Mouse (Mus musculus) midbrain, embryonic 15.5 days (tissue): ENCODE data around the gene Asna1. TPM values are rescaled to one million over a fixed set of nuclear protein-coding genes. Genes with fewer than 3 reads are reported as not detected.

Experiments
- microRNA-seq: library from miRNA; unstranded; fragments of <30 nt; microRNA quantifications from one replicate; pipeline ENCODE4, GENCODE M21; 2016
- polyA plus RNA-seq: library from polyadenylated mRNA; unstranded; fragments of >200 nt; fragmentation: Nextera tagmentation; extraction: Ambion mirVana; gene quantifications from 2 replicates; pipeline ENCODE4 v1.2.1, GENCODE M21; 2015

Asna1 gene
- polyA plus RNA-seq, 1 experiment from 2014 or later, result 146 TPM

Small RNA genes lying within 50 kb of the gene (microRNA-seq; reads per million reads assigned to microRNA genes)
- gene Mir7070, result 2.6 reads per million, percentile 11 among the genes with 10 or more reads in this experiment

Other genes with a start within 250 kb of the Asna1 start
- 48.6 and 54.0 TPM in 2 replicates for gene Nfix, start 224.9 kb downstream of the Asna1 start, polyA plus RNA-seq
- 12.3 and 13.4 TPM in 2 replicates for gene Dand5, start 202.5 kb downstream of the Asna1 start, polyA plus RNA-seq
- 35.5 and 36.1 TPM in 2 replicates for gene Gadd45gip1, start 193.8 kb downstream of the Asna1 start, polyA plus RNA-seq
- gene Rad23a, start 184.6 kb downstream of the Asna1 start, polyA plus RNA-seq, result 88.2 and 91.7 TPM in 2 replicates
- 669 and 673 TPM in 2 replicates for gene Calr, start 178.3 kb downstream of the Asna1 start, polyA plus RNA-seq
- 126 and 127 TPM in 2 replicates for gene Farsa, start 168.3 kb downstream of the Asna1 start, polyA plus RNA-seq
- gene Syce2, start 153.2 kb downstream of the Asna1 start, polyA plus RNA-seq, result 18.4 and 22.0 TPM in 2 replicates
- 36.1 and 37.1 TPM in 2 replicates for gene Gcdh, start 131.4 kb downstream of the Asna1 start, polyA plus RNA-seq
- gene Klf1, start 123.4 kb downstream of the Asna1 start, polyA plus RNA-seq, result 0.65 and 0.79 TPM in 2 replicates
- gene Dnase2a, start 116.7 kb downstream of the Asna1 start, polyA plus RNA-seq, result 7.1 and 7.6 TPM in 2 replicates
- 76.2 and 84.8 TPM in 2 replicates for gene Mast1, start 87.9 kb downstream of the Asna1 start, polyA plus RNA-seq
- gene Rtbdn, start 78.3 kb downstream of the Asna1 start, polyA plus RNA-seq, result 2.8 and 3.4 TPM in 2 replicates
- not detected in 2 replicates for gene Gm49661, start 55.8 kb downstream of the Asna1 start, polyA plus RNA-seq
- 1,276 and 1,344 TPM in 2 replicates for gene Prdx2, start 55.7 kb downstream of the Asna1 start, polyA plus RNA-seq
- 54.2 and 54.7 TPM in 2 replicates for gene Rnaseh2a, start 55.5 kb downstream of the Asna1 start, polyA plus RNA-seq
- gene Junb, start 46.6 kb downstream of the Asna1 start, polyA plus RNA-seq, result 5.5 and 6.8 TPM in 2 replicates
- 38.9 and 41.1 TPM in 2 replicates for gene Hook2, start 34.7 kb downstream of the Asna1 start, polyA plus RNA-seq
- not detected in 2 replicates for gene Best2, start 10.8 kb downstream of the Asna1 start, polyA plus RNA-seq
- gene Trir, start 1.5 kb upstream of the Asna1 start, polyA plus RNA-seq, result 121 and 124 TPM in 2 replicates
- 64.2 and 71.0 TPM in 2 replicates for gene Tnpo2, start 11.6 kb upstream of the Asna1 start, polyA plus RNA-seq
- gene Fbxw9, start 34.8 kb upstream of the Asna1 start, polyA plus RNA-seq, result 84.5 and 86.2 TPM in 2 replicates
- gene Gm5741, start 42.7 kb upstream of the Asna1 start, polyA plus RNA-seq, result 0.89 and 2.0 TPM in 2 replicates
- 111 and 112 TPM in 2 replicates for gene Dhps, start 46.5 kb upstream of the Asna1 start, polyA plus RNA-seq
- gene Wdr83os, start 55.5 kb upstream of the Asna1 start, polyA plus RNA-seq, result 135 TPM in 2 replicates
- 60.3 and 66.9 TPM in 2 replicates for gene Wdr83, start 56.0 kb upstream of the Asna1 start, polyA plus RNA-seq
- gene Man2b1, start 58.0 kb upstream of the Asna1 start, polyA plus RNA-seq, result 19.8 and 20.0 TPM in 2 replicates
- 4.2 and 4.6 TPM in 2 replicates for gene Zfp791, start 97.8 kb upstream of the Asna1 start, polyA plus RNA-seq
- gene Cks1brt, start 126.6 kb upstream of the Asna1 start, polyA plus RNA-seq, result not detected in 2 replicates
- not detected in 2 replicates for gene Olfr371, start 200.7 kb upstream of the Asna1 start, polyA plus RNA-seq